Mouse (Mus musculus) liver, postnatal 0 days (tissue): ENCODE results near the gene Adam10.

Source experiments
- CTCF ChIP-seq: sonication (generic); IDR thresholded peaks from 2 replicates; pipeline ENCODE4 v1.5.1; 2016; ENCODE audit warnings: antibody characterized with exemption, low read depth
- EP300 ChIP-seq: IDR thresholded peaks from 2 replicates; pipeline ENCODE4 v1.6.1; 2016; ENCODE audit warnings: antibody characterized with exemption, low read depth, mild to moderate bottlenecking

GRCm38 (mm10) chr9:70739998-70740397 lies 61.2 kb downstream of the Adam10 start:
- TF ChIP-seq CTCF (no peak), EP300 (no peak)
